Mouse (Mus musculus) small intestine, adult 10 weeks (tissue): ENCODE data around the gene Pcolce. TPM values are rescaled to one million over a fixed set of nuclear protein-coding genes. Genes with fewer than 3 reads are reported as not detected.

ENCODE experiments used
- polyA plus RNA-seq: library from polyadenylated mRNA; stranded (reverse); fragments of 350-450 nt; fragmentation: Illumina TruSeq; extraction: RNeasy Lipid Tissue Mini Kit (QIAGEN cat#74804); gene quantifications from one replicate; pipeline ENCODE4 v1.2.3, GENCODE M21; 2014; ENCODE audit warnings: low replicate concordance

The Pcolce gene
- 1.5 TPM for polyA plus RNA-seq

GRCm38 (mm10) chr5:137613550-137613949 lies at the start of gene Pcolce:
Gene Pcolce (minus strand): TSS chr5:137613784.

GRCm38 (mm10) chr5:137645652-137646091 lies 32.1 kb upstream of the Pcolce start, which contains the start of gene Irs3:
Gene Irs3 (minus strand): TSS chr5:137645714.

GRCm38 (mm10) chr5:137641054-137641453 lies 27.5 kb upstream of the Pcolce start, which contains the start of gene Sap25:
Gene Sap25 (plus strand): TSS chr5:137641334.

GRCm38 (mm10) chr5:137628498-137629305 lies 15.1 kb upstream of the Pcolce start, which contains the start of the genes Fbxo24, Lrch4 and Gm20605:
Gene Fbxo24 (minus strand): TSS chr5:137629002.
Gene Lrch4 (plus strand): TSS chr5:137629121.
Gene Gm20605 (plus strand): TSS chr5:137629175.

GRCm38 (mm10) chr5:137600619-137601364 lies 12.8 kb downstream of the Pcolce start, which contains the start of gene Mospd3:
Gene Mospd3 (minus strand): TSS chr5:137601058.

GRCm38 (mm10) chr5:137569665-137570064 lies 43.9 kb downstream of the Pcolce start, which contains the start of gene Tfr2:
Gene Tfr2 (plus strand): TSS chr5:137569840.

Other genes starting within 250 kb of the Pcolce start
- 0.19 TPM for gene Zan, start 136.7 kb downstream of the Pcolce start, polyA plus RNA-seq
- not detected for gene Pop7, start 111.3 kb downstream of the Pcolce start, polyA plus RNA-seq
- gene Gigyf1, start 95.2 kb downstream of the Pcolce start, polyA plus RNA-seq: 0.97 TPM
- gene Epo, start 80.5 kb downstream of the Pcolce start, polyA plus RNA-seq: not detected
- 1.5 TPM for gene Gnb2, start 80.3 kb downstream of the Pcolce start, polyA plus RNA-seq
- gene Actl6b, start 60.3 kb downstream of the Pcolce start, polyA plus RNA-seq: not detected
- not detected for gene Tfr2, start 43.9 kb downstream of the Pcolce start, polyA plus RNA-seq
- not detected for gene Mospd3, start 12.7 kb downstream of the Pcolce start, polyA plus RNA-seq
- not detected for gene Fbxo24, start 15.2 kb upstream of the Pcolce start, polyA plus RNA-seq
- 0.30 TPM for gene Lrch4, start 15.3 kb upstream of the Pcolce start, polyA plus RNA-seq
- gene Gm20605, start 15.4 kb upstream of the Pcolce start, polyA plus RNA-seq: not detected
- not detected for gene Sap25, start 27.6 kb upstream of the Pcolce start, polyA plus RNA-seq
- not detected for gene Irs3, start 31.9 kb upstream of the Pcolce start, polyA plus RNA-seq
- 2.0 TPM for gene Agfg2, start 70.9 kb upstream of the Pcolce start, polyA plus RNA-seq
- gene Nyap1, start 127.8 kb upstream of the Pcolce start, polyA plus RNA-seq: 0.22 TPM
- gene Tsc22d4, start 131.9 kb upstream of the Pcolce start, polyA plus RNA-seq: 1.5 TPM
- gene Ppp1r35, start 165.1 kb upstream of the Pcolce start, polyA plus RNA-seq: not detected
- 6.3 TPM for gene Mepce, start 173.9 kb upstream of the Pcolce start, polyA plus RNA-seq
- gene Zcwpw1, start 174.0 kb upstream of the Pcolce start, polyA plus RNA-seq: 2.7 TPM
- 4.7 TPM for gene Pilra, start 222.5 kb upstream of the Pcolce start, polyA plus RNA-seq
- gene Pilrb1, start 244.3 kb upstream of the Pcolce start, polyA plus RNA-seq: 8.6 TPM